Mouse (Mus musculus) adrenal gland, adult 18-20 months (tissue): ENCODE results near the gene Uchl3. TPM values are rescaled to one million over a fixed set of nuclear protein-coding genes. Genes with fewer than 3 reads are reported as not detected.

Source experiments
- DNase-seq, 2 experiments: peaks; one replicate each; pipeline ENCODE4 v3.0.0; 2021 to 2022; ENCODE audit warnings: low spot score in 2 of 2
- total RNA-seq, 2 experiments: library from RNA; stranded (reverse); gene quantifications; 1 replicate in 1 of 2; 2 replicates in 1 of 2; pipeline ENCODE4 v1.2.3; 2021

Uchl3 gene
- total RNA-seq, 2 experiments from 2014 or later, result 39.7 to 41.3 TPM

DNA sequence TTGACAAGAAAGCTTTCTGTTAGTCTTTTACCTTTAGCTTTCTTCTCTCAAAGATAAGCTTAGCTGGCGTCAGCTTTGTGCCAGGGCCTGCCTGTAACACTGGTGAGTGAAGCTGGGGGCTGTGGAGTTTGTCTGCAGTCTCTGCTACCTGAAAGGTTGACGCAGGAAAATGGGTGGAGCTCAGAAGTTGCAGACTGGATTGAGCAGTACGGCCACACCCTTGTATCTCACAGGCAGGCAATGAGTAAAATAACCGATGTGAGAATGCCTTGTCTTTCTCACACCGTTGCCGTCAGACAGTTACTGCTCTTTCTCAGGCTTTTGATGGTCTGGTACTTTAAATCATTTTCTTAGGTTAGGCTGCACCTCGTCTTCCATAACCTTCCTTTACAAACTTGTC, 12.3 kb downstream of the Uchl3 start:
- DNase-seq, result no peak

DNA sequence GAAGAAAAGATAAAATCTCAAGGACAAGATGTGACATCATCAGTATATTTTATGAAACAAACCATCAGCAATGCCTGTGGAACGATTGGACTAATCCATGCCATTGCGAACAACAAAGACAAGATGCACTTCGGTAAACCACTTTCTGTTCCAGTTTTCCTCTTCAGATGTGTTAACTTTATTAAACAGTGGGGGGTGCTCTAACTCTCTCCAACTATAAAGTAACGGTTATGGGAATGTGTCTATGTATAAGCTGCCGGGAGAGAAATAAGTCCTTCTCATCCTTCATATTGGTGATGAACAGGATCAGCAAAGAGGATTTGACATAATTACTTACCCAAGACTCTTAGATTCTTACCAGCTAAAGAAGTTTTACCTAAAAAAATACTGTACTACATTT, 12.8 kb downstream of the Uchl3 start:
- no peak for DNase-seq

DNA sequence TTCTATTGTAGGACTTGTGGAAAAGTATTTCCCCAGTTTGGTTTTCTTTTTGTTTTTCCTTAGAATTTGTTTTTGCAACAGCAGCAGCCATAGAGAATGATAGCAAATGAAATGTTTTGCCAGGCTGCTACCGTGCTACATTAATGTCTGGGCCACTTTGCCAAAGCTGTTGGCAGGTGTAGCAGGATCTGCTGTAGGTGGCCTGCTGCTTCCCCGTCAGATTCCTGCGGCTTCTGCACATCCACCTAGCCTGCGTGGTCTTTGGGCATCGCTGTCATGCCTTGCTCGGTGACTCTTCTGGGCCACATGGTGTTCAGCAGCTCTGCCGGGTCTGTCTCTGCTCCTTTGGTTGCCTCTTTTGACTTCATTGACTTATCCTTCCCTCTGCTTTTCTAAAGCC, 14.9 kb downstream of the Uchl3 start:
- DNase-seq, result no peak

DNA sequence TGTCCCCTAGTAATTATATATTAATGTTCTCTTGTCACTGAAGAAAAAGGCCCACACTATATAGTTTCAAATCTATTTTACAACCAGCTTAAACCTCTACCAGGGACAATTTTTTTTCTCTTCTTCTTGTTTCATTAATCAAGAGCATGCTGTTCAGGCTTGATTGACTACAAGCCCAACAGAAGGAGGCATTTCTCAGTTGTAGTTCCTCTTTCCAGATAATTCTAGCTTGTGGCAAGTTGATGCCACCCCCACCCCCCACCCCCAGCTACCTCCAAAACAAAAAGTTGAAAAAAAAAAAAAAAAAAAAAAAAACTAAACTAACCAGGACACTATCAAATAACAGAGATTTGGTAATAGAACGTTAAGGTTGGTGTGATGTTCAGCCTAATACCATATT, 18.5 kb downstream of the Uchl3 start:
- no peak for DNase-seq

DNA sequence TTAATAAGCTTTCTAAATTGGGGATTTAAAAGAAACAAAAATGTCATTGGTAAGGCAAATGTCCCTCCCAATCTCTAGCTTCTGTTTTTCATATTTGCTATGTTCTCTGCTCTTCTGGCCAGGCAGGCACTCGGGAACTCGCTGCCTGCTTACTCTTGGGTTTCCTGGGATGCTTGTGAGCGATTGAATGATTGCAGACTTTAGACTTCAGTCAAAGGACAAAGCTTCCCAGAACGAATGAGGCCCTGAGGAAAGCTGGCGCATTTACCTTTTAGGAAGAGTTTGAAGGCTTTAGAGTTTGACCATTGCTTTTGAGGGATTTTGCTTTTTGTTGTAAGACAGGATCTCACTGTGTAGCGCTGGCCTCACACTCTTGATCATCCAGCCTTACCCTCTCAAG, 33.9 kb downstream of the Uchl3 start:
- DNase-seq, result no peak

DNA sequence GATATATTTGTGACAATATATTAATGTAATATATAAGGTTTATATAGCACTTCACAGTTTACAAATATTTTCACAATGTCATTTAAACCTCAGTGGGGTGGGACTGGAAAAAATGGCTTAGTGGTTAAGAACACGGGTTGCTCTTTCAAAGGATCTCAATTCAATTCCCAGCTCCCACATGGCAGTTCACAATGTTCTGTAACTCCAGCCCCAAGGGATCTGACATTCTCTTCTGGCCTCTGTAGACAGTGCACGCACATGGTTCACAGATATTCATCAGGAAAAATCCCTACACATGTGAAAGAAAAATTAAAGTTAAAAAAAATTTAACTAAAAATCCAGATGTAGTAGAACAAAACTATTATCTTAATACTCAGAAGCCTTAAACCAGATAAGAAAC, 34.6 kb downstream of the Uchl3 start:
- no peak for DNase-seq

DNA sequence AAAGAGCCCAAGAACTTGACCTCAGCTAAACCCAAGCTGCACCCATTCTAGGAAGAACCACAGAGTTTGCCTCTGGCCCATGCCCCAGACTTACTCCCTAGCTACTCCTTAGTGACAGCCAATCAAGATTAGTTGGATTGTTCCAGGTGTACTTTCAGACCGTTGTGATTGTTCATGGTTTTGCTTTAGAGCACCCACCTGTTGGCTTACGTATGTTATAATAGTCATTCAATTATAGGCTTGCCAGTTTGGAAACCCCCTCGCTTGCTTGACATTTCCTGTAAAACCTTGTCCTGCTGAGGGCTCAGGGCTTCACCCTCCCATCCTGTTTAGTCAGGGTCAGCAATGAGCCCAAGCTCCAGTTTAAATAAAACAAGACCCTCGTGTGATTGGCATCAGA, 50.7 kb downstream of the Uchl3 start:
- no peak for DNase-seq

DNA sequence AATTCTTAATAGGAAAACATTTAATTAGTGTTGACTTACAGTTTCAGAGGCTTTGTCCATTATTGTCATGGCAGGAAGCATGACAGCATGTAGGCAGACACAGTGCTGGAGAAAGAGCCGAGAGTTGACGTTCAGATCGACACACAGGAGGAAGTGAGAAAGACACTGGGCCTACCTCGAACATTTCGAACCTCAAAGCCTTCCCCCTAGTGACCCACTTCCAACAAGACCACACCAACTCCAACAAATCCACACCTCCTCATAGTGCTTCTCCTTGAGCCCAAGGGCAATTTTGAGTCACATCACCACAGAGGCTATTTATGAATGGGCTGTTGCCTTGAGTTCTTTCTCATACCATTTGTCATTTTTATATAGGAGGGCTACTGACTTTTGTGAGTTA, 53.3 kb downstream of the Uchl3 start:
- no peak for DNase-seq

DNA sequence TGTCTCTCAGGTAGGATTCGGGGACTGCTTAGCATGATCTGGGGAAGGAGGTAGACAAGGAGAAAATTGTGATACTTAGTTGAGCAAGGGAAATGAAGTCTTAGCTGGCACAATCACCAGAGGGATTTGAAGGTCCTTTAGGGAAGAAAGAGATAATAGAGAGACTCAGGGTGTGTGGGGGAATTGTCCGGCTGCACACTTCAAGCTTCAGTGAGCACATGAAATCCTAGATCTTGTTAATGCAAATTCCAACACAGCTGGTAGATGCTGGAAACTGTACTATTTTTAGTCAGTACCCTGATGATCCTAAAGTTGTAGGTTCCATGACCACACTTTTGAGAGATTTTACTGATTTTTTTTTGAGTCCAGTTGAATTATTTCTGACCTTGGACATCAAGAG, 60.6 kb downstream of the Uchl3 start:
- DNase-seq, result no peak

DNA sequence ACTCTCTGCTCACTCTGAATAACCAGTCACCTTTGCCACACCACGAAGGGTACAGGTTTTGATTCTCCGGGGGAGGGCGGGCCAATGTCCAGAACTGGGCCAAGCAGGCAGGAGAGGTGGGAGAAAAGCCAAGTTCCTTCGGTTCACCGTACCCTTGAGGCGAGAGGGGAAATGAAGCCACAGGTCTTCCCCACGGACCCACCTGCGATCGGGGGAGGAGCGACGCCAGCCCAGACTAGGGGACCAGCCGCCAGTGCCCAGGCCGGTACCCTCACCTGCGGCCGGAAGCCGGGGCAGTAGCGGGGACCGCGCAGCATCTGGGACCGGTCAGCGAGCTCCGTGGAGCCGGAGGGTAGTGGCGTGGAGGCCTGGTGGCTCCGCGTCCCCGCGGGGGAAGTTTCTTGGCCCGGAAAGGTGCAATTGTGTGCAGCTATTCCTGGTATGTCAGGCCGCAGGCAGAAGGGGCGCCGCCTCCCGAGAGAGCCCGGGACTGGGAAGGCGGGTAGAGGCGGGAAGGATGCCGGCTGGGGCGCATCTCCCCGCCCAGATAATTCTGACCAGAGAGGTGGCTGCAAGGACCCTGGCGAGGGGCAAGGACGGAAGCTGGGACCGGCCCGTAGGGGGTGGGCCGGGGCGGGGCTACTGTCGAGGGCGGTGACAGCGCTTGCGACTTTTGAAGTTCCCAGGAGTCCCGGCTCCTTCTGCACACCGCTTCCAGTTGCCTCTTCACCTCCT, 75.6 kb downstream of the Uchl3 start, which contains the start of the genes Gm9922 and Lmo7:
TSS of gene Gm9922 (minus strand) at position 578 of the 735 bp plus-strand sequence.
TSS of gene Lmo7 (plus strand) at position 721 of the 735 bp plus-strand sequence.
- DNase-seq, result peak; percentile 60 to 80

DNA sequence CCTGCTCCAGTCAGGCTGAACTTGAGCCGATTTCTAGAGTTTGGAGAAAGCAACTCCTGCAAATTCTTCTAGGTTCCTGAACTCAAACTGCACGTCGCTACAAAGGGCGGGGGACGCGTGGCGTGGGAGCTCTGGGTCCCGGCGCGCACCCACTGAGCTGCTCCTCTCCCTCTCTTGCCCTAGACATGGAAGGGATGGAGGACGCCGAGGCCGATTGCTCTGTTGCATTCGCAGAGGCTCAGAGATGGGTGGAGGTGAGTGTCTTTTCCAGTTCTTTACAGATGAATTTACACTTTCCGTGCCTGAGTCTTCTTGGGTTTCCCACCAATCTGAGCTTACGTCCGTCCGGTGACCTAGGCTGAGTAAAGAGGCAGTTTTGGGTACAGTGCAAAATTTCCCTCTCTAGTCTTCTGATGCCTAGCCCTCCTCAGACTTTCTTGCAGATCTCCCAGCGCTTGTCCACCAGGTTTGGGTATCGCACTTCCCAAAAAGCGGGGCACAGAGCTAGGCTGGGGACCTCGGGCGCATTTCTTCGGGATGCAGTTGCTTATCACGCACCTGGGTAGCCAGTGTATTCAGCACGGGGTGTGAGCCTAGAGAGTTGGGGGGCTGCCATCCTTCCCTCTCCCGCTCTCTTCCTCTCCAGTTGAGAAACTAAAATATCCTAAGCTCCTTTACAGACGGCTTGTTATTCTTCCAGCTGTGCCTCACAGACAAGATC, 76.4 kb downstream of the Uchl3 start:
- DNase-seq, result no peak

DNA sequence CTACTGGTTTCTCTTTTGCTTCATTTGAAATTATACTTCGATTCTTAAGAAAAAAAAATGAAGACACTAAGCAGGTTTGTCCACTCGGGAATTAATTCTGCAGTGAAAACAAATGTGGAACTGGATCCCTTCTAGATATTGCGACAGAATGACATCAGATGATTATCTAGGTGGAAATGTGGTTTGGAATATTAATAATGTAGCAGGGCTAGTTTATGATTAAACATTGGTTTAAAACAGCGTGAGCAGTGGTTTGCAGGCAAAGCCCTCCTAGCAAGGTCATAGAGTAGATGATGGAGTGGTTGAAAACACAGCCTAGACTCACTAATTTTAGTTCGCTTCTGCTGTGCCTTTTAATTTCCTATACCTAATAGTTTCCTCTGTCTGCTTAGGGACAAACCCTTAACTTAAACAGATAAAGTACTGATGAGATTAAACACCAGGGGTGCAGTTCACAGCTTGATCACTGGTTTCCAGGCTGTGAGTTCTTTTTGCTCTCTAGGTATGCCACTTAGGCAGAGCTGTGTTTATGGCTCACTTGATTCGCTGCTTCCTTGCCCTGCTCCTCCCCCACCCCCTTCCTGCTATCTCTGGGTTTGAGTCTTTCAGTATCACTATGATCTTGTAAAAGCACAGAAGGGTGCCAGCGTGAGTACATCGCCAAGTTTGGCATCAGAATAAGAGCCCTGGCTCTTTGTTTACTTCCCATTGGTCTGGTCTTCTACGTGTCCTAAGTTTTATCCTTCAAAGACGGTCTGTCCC, 80.0 kb downstream of the Uchl3 start:
- no peak for DNase-seq

DNA sequence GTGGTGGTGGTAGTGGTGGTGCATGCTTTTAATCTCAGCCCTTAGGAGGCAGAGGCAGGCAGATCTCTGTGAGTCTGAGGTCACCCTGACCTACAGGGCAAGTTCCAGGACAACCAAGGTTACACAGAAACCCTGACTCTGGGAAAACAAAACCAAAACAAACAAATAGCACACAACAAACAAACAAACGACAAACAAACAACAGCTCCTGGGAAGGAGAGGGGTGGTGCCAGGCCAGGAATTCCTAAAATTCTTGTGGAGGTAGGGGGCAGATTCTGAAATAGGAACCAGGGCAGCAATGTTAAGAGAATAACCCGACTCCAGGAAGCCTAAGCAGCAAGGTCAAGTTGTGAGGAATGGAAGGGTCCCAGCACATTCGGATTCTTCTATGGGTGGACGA, 83.7 kb downstream of the Uchl3 start:
- DNase-seq, result no peak

Other genes with a start within 250 kb of the Uchl3 start
- 10 to 100 TPM; 32.8 to 52.2 TPM for gene Tbc1d4, start 44.8 kb upstream of the Uchl3 start, total RNA-seq
- 10 to 100 TPM; 91.2 to 92.7 TPM for gene Commd6, start 13.3 kb upstream of the Uchl3 start, total RNA-seq
- gene Gm9922, start 75.8 kb downstream of the Uchl3 start, total RNA-seq, result 1 to 10 TPM; 1.4 to 1.9 TPM
- 10 to 100 TPM; 15.9 to 18.3 TPM for gene Lmo7, start 76.0 kb downstream of the Uchl3 start, total RNA-seq